Mouse (Mus musculus) monocyte, adult 5-6 weeks (primary cell): ENCODE measurements at regions not wholly inside any gene's neighbourhood (a gene's known extent, or its start where the extent isn't known, plus 50 kb on each side); places are given as distances from the start of the nearest gene placed in this dataset.
A peak's percentile ranks its signal among the peaks of the same experiment; 100 is the strongest.

Experiments used
- ATAC-seq: fragments of 153-309, 156-312 bp; replicated peaks from 2 replicates; pipeline ENCODE4 v1.8.0; 2017; ENCODE audit warnings: mild to moderate bottlenecking; ENCODE audit not compliant: low TSS enrichment, insufficient number of reproducible peaks, severe bottlenecking, poor library complexity, low FRiP score

DNA sequence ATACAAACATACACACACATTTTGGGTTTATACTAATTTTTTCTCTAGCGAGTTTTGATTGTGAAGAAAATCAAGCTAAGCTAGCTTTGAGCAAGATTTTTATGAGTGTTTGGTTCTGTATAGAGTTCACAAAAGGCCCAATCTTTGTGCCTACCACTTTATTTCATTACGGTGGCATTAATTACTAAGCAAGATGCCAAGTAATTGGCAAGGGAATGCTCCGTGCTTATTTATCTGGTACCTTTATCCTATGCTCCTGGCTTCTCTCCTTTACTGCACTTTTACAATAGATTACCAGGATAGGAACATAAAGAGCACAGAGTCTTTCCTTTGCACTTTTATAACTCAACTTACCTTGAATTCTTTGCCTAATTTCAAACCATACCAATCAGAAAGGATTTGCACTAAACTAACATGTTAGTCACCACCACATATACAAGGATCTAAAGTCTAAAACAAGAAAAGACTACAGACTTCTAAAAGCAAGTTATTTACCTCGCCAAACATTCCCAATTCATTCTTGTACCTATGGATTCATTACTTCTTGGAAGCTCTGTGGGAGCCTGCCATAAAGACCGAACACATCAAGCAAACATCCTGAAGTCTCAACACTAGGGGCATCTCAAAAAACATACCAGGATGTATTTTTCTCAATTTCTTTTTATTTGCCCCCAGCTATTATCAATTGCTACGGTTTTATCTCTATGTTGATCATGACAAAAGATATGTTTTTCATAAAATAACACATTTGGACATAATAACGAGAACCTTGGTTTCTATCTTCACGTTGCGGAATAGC is 537.5 kb downstream of the Prkd1 start:
- no peak for ATAC-seq

- ATAC-seq, result no peak
Measured at GRCm38 (mm10) chr12:50112081-50112491, 536.8 kb downstream of the Prkd1 start.

DNA sequence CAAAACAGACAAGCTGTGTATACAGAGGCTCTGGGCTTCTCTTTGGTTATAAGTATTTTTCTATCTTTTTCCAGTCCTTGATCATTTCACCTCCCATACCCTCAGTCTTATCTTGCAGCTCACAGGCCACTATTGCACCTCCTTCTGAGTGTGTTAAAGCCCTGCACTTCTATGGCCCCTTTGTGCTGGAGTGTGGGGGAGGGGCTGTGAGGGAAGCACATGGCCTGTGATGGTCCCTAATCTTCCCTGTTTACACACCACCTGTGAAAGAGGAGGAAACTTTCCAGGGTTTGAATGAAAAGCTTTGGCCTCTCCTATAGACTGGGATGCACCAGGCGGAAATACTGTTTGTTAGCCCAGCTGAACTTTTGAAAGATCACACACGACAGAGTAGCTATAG is 533.0 kb downstream of the Prkd1 start:
- ATAC-seq, result no peak

- no peak for ATAC-seq
Measured at GRCm38 (mm10) chr12:50118346-50118745, 530.6 kb downstream of the Prkd1 start.

DNA sequence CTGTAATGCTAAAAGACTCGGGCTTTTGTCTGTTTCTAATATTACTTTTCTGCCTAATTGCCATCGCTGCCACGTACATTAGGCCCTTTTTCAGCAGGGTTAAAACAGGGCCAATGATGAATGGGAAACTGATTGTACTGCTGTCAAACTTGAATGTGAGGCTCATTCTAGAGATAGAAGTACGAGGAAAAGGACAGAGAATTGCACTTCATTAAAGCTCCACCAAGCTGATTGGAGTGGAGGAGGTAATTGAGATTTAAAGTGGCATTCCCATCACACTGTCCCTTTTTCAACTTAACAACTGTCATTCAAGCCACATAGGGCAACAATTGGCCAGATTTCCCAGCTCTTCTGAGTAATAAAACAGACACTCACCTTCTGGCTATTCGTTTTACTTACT is 526.8 kb downstream of the Prkd1 start:
- ATAC-seq, result no peak

- ATAC-seq, result no peak
Measured at GRCm38 (mm10) chr12:50122971-50123370, 525.9 kb downstream of the Prkd1 start.

DNA sequence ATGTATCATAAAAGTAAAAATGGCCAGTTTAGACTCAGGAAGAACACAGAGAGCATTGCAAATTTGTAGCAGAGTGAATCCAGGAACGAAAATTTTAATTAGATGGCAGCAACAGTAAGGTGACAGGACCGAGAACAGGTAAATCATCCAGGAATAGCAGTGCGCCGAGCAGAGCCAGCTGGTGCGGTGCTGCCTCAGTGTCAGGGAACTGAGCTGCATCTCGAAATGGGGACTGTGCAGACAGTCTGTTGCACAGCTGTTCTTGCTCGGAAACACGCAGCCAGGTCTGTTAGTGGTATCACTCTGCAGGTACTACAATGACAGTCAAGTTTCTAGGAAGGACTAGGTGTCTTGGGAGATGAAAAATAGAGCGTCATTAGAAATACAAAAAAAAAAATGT is 490.8 kb downstream of the Prkd1 start:
- ATAC-seq, result no peak

- ATAC-seq, result no peak
Measured at GRCm38 (mm10) chr12:50187332-50187731, 461.6 kb downstream of the Prkd1 start.

- no peak for ATAC-seq
Measured at GRCm38 (mm10) chr12:50190892-50191539, 457.9 kb downstream of the Prkd1 start.

DNA sequence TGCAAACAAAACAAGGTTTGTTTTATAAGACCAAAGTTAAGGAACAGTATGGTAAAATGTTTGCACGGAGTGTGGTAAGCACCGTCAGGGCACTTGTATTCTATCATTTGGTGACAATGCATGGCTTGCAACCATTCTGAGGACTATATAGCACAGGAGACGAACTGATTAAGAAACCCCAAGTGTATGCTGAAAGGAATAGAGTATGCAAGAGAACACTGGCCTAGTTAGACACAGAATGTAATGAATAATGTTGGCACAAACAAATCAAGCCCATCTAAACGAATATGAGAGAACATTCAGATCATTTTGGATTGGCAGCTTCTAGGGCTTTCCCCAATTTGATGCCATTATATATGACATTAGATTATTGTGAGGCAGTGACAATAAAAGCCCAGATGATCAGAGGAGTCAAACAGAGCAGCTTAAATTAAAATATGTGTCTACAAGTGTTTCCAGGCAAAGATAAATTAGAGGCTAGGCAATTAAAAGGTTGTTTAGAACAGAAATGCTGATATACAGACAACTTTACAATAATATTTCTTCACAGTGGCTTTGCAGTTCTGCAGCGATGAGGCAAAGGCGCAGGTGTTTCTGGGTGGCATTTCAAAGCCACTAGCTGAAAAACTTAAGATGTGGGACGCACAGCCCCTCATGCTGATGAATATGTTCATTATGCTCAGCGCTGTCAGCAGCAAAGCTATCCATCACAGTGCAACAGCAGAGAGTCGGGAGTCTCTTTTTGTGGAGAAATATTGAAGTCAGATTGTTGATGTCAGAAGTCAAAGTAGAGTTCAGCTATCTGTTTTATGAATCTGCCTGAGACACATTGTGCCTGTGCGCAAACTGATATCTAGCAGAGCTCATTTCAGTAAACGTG is 456.9 kb downstream of the Prkd1 start:
- ATAC-seq, result no peak

DNA sequence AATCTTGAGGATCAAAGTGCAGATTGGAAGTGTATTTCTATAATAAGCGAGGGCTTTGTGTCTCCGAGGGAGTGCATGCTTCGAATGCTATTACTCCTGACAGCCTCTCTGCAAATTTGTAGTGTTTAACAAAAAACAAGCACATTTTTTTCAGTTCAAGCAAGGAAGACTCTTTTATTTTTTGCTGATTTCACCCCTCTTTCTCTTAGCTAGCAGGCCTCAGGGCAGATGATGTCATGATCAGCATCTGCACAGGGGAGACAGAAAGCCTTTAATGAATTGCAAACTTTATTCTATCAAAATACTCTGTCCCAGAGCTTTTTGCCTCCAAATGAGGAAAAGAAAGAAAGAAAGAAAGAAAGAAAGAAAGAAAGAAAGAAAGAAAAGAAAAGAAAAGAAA is 455.4 kb downstream of the Prkd1 start:
- ATAC-seq, result no peak

DNA sequence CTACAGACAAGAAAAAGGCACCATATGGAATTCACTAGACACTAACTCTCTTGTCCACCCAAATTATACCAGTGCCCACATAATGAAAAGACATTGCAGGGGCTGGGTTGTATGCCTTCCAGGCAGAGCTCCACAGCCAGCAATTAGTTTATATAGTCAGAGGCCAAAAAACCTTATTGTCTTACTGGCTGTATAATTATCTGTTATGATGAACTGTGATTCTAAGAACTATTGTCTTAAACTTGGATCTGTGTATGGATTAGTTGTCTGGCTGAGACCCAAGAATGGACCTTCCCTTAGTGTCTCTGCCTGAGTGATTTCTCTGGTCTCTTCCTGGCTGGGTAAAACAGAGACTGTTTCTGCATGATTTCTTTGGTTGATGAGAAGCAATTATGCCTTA is 454.2 kb downstream of the Prkd1 start:
- ATAC-seq, result no peak

DNA sequence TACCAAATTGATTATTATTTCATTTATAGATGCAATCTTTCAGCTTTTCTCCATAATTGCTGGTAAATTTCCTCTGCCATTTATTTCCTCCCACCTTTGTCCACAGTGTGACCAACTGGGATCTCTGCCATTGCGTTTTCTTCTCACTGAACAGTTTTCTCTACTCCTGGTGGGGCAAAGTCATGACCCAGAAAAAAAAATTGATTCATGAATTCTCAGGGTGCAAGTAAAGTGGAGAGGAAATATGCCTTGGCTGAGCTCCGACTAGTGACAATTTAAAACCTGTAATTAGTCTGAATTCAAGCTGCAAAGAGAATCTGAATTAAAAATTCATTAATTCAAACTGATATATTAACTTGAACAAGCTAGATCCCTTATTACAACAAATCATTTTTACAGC is 452.6 kb downstream of the Prkd1 start:
- ATAC-seq, result no peak

DNA sequence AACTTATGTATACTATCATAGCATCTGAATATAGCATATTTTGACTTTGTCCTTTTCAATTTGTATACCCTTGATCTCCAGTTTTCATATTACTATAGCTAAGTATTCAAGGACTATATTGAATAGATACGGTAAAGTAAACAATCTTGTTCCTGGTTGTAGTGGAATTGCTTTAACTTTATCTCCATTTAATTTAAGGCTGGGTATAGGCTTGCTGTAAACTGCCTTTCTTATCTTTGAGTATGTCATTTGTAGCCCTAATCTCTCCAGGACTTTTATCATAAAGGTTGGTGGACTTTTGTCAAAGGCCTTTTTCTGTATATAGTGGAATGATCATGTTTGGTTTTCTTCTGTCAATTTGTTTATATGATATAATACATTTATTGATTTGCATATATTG is 407.8 kb downstream of the Prkd1 start:
- no peak for ATAC-seq

DNA sequence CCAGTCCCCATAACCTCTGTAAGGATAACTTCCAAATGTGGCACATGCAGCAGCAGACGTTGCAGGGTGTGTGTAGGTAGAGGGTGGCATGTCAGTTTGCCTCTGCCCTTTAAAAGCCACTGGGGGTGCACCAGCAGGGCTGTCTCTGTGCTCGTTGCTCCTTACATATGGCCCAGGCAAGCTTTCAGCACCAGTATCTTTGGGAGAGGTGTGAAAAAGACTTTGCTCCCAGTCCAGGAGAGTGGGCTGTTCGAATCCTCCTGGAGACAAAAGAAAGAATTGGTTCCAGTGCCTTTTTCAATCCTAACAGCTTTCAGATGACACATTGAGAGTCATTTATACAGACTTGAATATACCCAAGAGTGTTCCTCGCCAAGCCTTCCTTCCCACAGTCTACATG is 390.0 kb downstream of the Prkd1 start:
- ATAC-seq, result 0 out of 2 replicates have a peak, but pooled peaks have one; percentile 22

DNA sequence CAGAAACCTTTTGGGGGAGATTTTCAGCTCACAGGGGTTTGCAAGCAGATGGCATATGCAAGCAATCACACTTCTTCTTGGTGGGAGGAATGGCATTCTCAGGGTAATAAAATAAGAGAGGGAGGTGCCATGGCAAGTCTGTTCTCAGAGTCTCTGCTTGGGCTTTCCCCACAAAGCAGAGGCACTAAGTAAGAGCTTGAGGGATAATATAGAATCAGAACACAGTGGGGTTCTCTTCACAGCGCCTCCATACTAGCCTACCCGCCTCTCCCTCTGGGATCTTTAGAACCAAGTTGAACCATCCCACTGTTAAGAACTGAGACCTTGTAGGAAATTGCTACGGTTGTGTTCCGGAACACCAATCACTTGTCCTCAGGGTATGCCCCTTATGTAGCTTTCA is 387.8 kb downstream of the Prkd1 start:
- ATAC-seq, result no peak

- ATAC-seq, result no peak
Measured at GRCm38 (mm10) chr12:50273239-50273880, 375.5 kb downstream of the Prkd1 start.

DNA sequence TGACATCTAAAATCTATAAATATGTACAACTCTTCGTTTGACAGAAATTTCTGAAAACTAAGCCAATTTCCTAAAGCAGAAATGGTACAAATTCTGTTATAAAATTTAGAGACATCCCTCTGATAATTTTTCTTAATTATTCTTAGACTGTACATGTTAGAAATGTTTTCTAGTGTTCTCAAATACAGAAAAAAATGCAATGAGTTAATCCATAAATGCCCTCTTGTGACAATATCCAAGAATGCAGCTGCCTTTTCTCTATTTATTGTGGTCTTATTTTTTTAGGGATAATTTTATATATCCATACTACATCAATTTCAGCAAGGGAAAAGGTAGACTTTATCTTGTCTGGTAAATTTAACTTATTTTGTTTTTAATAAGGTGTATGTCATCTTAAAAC is 367.3 kb downstream of the Prkd1 start:
- no peak for ATAC-seq
